Mouse (Mus musculus) thymus, adult 2 months (tissue): ENCODE results near the gene Ppt2.

Experiments used
- CTCF ChIP-seq: fragments of 200-500 bp; IDR thresholded peaks from 2 replicates; pipeline ENCODE4 v1.5.1; 2012; ENCODE audit warnings: mild to moderate bottlenecking, control low read depth, low read length, moderate library complexity, borderline replicate concordance; ENCODE audit not compliant: control insufficient read depth, poor library complexity, insufficient read depth; ENCODE audit errors: extremely low read depth
- POLR2A ChIP-seq: fragments of 200-500 bp; IDR thresholded peaks from 2 replicates; pipeline ENCODE4 v1.6.1; 2012; ENCODE audit warnings: mild to moderate bottlenecking, low read length, control low read depth, moderate library complexity; ENCODE audit not compliant: control insufficient read depth, poor library complexity, insufficient read depth; ENCODE audit errors: extremely low read depth

- no peak for TF ChIP-seq CTCF
- TF ChIP-seq POLR2A: no peak
Observed at GRCm38 (mm10) chr17:34582528-34582927, 45.8 kb downstream of the Ppt2 start.
